Mouse (Mus musculus): ENCODE results near the gene Nlrp4b.
"Not testable (repeated sequence)": the region's sequence is repeated elsewhere in the genome, so short reads cannot be mapped to it uniquely, and the experiment has no call there.

The Nlrp4b gene

GRCm38 (mm10) chr7:10687489-10687888 is at the start of gene Nlrp4b:
Nlrp4b (plus strand) TSS chr7:10687789.
- no peak for DNase-seq (ENCODE audit: low read depth in 1 of 2, low spot score in 2 of 2)

GRCm38 (mm10) chr7:10754264-10754663 is 66.7 kb downstream of the Nlrp4b start, which contains the start of gene Vmn1r71:
Vmn1r71 (minus strand) TSS chr7:10754364.
- DNase-seq (ENCODE audit: low read depth in 1 of 2, low spot score in 2 of 2), result no peak

- DNase-seq (ENCODE audit: low read depth in 1 of 2, low spot score in 2 of 2), result not testable (repeated sequence)
These were observed 70.0 kb downstream of the Nlrp4b start for GRCm38 (mm10) chr7:10757551-10757950.

Measured in monocyte, adult 2 months (primary cell).